Mouse (Mus musculus) olfactory bulb, adult 2 months (tissue): ENCODE data around the gene Pcx. TPM values are rescaled to one million over a fixed set of nuclear protein-coding genes. Genes with fewer than 3 reads are reported as not detected.

Experiments
- H3K27ac ChIP-seq: fragments of 200-500 bp; 2 replicates; pipeline ENCODE4 v1.5.1; 2012; ENCODE audit warnings: low read depth, low read length; ENCODE audit not compliant: insufficient read depth
- H3K4me1 ChIP-seq: fragments of 200-500 bp; 2 replicates; pipeline ENCODE4 v1.6.1; 2012; ENCODE audit warnings: low read length; ENCODE audit not compliant: control insufficient read depth, insufficient read depth
- H3K4me3 ChIP-seq: fragments of 200-500 bp; 2 replicates; pipeline ENCODE4 v1.5.1; 2012; ENCODE audit warnings: mild to moderate bottlenecking, low read depth, low read length, moderate library complexity; ENCODE audit not compliant: insufficient read depth
- CTCF ChIP-seq: fragments of 200-500 bp; IDR thresholded peaks from 2 replicates; pipeline ENCODE4 v1.5.1; 2012; ENCODE audit warnings: low read depth, mild to moderate bottlenecking, low read length, moderate library complexity; ENCODE audit not compliant: insufficient read depth
- POLR2A ChIP-seq: fragments of 200-500 bp; IDR thresholded peaks from 2 replicates; pipeline ENCODE4 v1.6.1; 2012; ENCODE audit warnings: mild to moderate bottlenecking, low read depth, low read length, moderate library complexity; ENCODE audit not compliant: insufficient read depth
- WGBS: fragments of 180-500 bp; shearing (Covaris S2); methylation state at CpG from one replicate; pipeline ENCODE4 v1.1.7; 2018; 5-methylcytosine and 5-hydroxymethylcytosine counted together
- polyA plus RNA-seq: library from polyadenylated mRNA; stranded (reverse); fragments of >200 nt; gene quantifications from 2 replicates; pipeline ENCODE4 v1.2.4, GENCODE M21; 2012; ENCODE audit warnings: low replicate concordance; ENCODE audit not compliant: missing spikeins, insufficient read depth, insufficient read length

Pcx gene
- polyA plus RNA-seq, 1 experiment, result not detected

DNA sequence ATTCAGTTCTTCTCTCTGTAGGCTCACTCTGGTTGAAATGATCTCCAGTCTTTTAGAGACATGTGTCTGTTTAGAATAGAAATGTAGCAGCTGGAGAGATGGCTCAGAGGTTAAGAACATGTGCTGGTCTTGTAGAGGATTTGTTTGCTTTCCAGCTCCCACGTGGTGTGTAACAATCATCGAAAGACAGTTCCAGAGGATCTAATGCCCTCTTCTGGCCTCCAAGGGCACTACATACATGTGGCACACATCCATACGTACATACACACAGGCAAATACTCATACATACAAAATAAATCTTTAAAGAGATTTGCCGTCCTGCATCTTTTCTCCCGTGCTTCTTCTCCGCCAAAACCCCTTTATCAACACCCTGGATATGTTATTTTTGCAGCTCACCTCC is 30.0 kb downstream of the Pcx start:
- Histone ChIP-seq H3K4me3 (no peak overlapping the region), H3K4me1 (peaks cover 3% of the 10 kb centered on the region), H3K27ac (no peak overlapping the region)
- WGBS, result 93% methylated on average over 6 of the region's 6 CpGs
- no peak for TF ChIP-seq CTCF
- TF ChIP-seq POLR2A, result no peak

GRCm38 (mm10) chr19:4540992-4541391 is 30.7 kb downstream of the Pcx start:
- TF ChIP-seq POLR2A, result no peak
- TF ChIP-seq CTCF, result no peak
- WGBS, result 96% methylated on average over 3 of the region's 3 CpGs

DNA sequence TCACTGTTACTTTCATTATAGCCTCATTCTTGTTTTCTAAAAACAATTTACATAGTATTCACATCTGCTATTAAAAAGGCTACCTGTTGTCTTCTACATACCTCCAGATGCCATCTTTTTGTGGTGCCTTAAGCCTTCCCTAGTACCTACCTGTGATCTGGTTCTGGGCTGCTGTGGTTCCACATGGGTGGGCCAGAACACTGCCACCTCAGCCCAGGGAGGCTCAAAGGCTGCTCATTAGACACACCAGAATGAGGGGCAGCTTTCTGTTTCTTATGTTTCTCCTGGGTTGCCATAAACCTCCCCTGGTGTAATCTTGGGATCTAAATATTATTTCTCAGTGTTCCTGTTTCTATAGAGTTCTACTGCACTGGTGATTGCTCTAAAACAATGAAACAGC is 31.8 kb downstream of the Pcx start:
- Histone ChIP-seq H3K4me3 (no peak overlapping the region), H3K27ac (no peak overlapping the region), H3K4me1 (no peaks in the 10 kb centered on the region)
- TF ChIP-seq CTCF (no peak), POLR2A (no peak)

More at GRCm38 (mm10) chr19:4540992-4541391, 30.7 kb downstream of the Pcx start:
- Histone ChIP-seq H3K4me3 (no peak overlapping the region), H3K4me1 (peaks cover 3% of the 10 kb centered on the region), H3K27ac (no peak overlapping the region)

DNA sequence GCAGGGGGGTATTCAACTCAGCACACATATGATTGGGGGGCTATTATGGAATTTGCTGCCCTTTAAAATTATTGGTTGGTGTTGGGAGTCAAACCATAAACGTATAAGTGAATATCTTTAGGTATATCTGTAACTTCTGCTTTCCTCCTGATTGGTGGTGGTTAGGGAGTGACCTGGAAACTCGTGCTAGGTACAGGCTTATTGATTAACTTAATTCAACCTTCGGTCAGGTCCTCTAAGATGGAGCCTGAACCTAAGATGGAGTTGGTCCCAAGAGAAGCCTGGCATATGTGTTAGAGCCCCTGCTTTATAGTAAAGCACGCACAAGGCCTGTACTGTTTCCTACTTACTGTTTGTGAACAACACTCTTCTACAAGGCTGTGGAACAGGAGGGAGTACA is 34.8 kb downstream of the Pcx start:
- TF ChIP-seq POLR2A (no peak), CTCF (no peak)
- H3K4me1 ChIP-seq, result no peaks in the 10 kb centered on the region
- no peak overlapping the region for H3K27ac ChIP-seq
- H3K4me3 ChIP-seq, result no peak overlapping the region
- 91% methylated on average over 4 of the region's 4 CpGs for WGBS

- Histone ChIP-seq H3K4me1 (no peaks in the 10 kb centered on the region), H3K27ac (no peak overlapping the region), H3K4me3 (no peak overlapping the region)
- TF ChIP-seq POLR2A (no peak), CTCF (no peak)
- WGBS, result 89% methylated on average over 6 of the region's 6 CpGs
Observed at GRCm38 (mm10) chr19:4545841-4546240, 35.6 kb downstream of the Pcx start.

- no peak overlapping the region for H3K27ac ChIP-seq
- no peaks in the 10 kb centered on the region for H3K4me1 ChIP-seq
- 87% methylated on average over 6 of the region's 6 CpGs for WGBS
- TF ChIP-seq POLR2A (no peak), CTCF (no peak)
- H3K4me3 ChIP-seq, result no peak overlapping the region
Observed at GRCm38 (mm10) chr19:4547801-4548200, 37.5 kb downstream of the Pcx start.

DNA sequence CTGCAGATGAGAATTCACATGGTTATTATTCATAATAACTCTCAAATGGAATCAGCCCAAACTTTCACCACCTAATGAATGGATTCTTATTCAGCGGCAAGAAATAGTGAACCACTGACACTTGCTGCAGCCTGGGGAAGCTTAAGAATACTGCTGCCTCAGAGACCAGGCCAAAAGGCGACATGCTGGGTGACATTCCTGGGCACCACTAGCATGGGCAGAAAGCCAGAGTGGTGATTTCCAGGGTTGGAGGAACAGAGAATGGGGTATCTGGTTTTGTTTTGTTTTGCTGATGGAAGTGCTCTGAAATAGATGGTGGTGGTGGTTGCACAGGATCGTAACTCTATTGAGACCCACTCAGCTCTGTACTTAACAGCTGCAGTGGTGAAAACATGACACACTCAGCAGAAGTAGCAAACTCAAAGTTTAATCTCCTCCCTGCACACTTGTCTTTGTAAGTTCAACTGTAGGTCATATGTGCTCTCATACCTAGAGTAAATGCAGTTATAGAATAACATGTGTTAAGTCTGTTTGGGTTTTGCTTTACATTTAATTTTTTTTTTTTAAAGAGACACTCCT is 38.1 kb downstream of the Pcx start:
- Histone ChIP-seq H3K4me3 (no peak overlapping the region), H3K27ac (no peak overlapping the region), H3K4me1 (no peaks in the 10 kb centered on the region)
- 51% methylated on average over 3 of the region's 3 CpGs for WGBS
- no peak for TF ChIP-seq CTCF
- TF ChIP-seq POLR2A, result no peak

DNA sequence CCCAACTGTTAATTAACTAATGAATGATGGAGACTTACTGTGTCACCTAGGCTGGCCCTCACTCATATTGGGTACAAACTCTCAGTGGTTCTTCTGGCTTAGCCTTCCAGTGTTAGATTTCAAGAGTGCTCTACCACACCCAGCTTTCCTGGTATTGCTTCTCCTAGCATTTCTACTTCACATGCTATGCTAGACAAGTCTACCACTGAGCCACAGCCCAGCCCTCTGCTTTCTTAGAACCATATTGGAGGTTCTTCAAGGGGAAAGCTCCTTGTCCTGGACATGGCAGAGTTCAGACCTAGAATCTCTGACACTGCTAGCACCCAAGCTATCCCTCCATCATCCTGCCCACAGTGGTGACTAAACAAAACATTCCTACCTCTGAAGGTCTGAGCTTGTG is 44.0 kb downstream of the Pcx start:
- no peak for TF ChIP-seq CTCF
- no peak for TF ChIP-seq POLR2A
- Histone ChIP-seq H3K27ac (no peak overlapping the region), H3K4me1 (peaks cover 8% of the 10 kb centered on the region), H3K4me3 (no peak overlapping the region)

DNA sequence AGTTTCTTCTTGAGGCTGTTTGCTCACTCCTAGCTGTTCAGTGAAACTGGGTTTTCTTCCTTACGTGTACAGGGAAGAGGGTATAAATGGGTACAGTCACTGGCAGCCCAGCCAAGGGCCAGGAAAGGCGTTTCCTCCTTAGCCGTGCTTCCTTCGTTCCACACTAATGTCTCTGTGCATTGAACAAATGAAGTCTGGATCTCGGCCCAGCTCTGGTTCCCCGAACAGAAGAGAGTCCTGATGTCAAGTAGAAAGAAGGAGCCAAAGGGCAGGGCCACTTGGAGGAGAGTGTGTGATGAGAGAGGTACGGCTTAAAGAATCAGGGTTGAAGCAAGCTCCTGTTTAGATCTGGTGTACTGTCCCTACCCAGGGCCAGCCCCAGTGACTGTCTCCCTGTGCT is 44.8 kb downstream of the Pcx start:
- no peak overlapping the region for H3K27ac ChIP-seq
- TF ChIP-seq POLR2A (no peak), CTCF (no peak)
- no peak overlapping the region for H3K4me3 ChIP-seq
- H3K4me1 ChIP-seq, result peaks cover 10% of the 10 kb centered on the region
- WGBS, result 54% methylated on average over 7 of the region's 7 CpGs

GRCm38 (mm10) chr19:4556787-4557186 is 46.5 kb downstream of the Pcx start:
- no peak for TF ChIP-seq POLR2A
- TF ChIP-seq CTCF, result no peak
- WGBS, result 93% methylated on average over 2 of the region's 2 CpGs
- Histone ChIP-seq H3K27ac (no peak overlapping the region), H3K4me3 (no peak overlapping the region), H3K4me1 (peaks cover 12% of the 10 kb centered on the region)
